Mouse (Mus musculus): ENCODE results near the gene Cmc2. TPM values are rescaled to one million over a fixed set of nuclear protein-coding genes. Genes with fewer than 3 reads are reported as not detected.
A peak's percentile ranks its signal among the peaks of the same experiment; 100 is the strongest.

Gene Cmc2
- polyA plus RNA-seq (2012; rRNA removed) (21.0 and 29.0 TPM in 2 replicates), polyA plus RNA-seq (2014; fragmentation: Nextera tagmentation; extraction: Ambion mirVana) (69.3 and 74.7 TPM in 2 replicates)

- DNase-seq (ENCODE audit: low spot score) (peak; percentile 96), ATAC-seq (ENCODE audit: low FRiP score, low read depth) (peak; percentile 95)
- Histone ChIP-seq H3K27ac (replicated peaks; ENCODE audit: low read depth, low read length) (peak within 1 kb of the TSS; percentile 64), H3K4me3 (replicated peaks; ENCODE audit: low read length) (peak within 1 kb of the TSS; percentile 74), H3K9me3 (ENCODE audit: control insufficient read depth, low read length) (no peaks in the 10 kb centered on the region), H3K27me3 (ENCODE audit: control insufficient read depth, insufficient read depth, low read length) (no peaks in the 10 kb centered on the region), H3K36me3 (ENCODE audit: control insufficient read depth, insufficient read depth, low read length) (peaks cover 18% of the 10 kb centered on the region; the same call in 1 of the 2 replicates), H3K9ac (ENCODE audit: low read depth, low read length, severe bottlenecking) (peak within 1 kb of the TSS; percentile 77), H3K4me1 (ENCODE audit: control insufficient read depth, insufficient read depth, low read length) (peaks cover 4% of the 10 kb centered on the region), H3K4me2 (replicated peaks; ENCODE audit: low read depth, low read length, severe bottlenecking) (peak within 1 kb of the TSS; percentile 73)
- peak; percentile 68; the same call in 1 of the 2 replicates for TF ChIP-seq POLR2A (IDR thresholded peaks at IDR 0.05; ENCODE audit: borderline replicate concordance, extremely low read depth, insufficient read depth, insufficient read length)
- under 1% methylated on average over 54 of the region's 57 CpGs for WGBS
Observed at GRCm38 (mm10) chr8:116921337-116922059, at the start of gene Cmc2, which contains the start of gene Cenpn. Gene Cmc2 (minus strand): TSS chr8:116921455. Gene Cenpn (plus strand): TSS chr8:116921730.

GRCm38 (mm10) chr8:116969531-116969930, 48.3 kb upstream of the Cmc2 start:
- H3K27ac ChIP-seq (replicated peaks; ENCODE audit: low read depth, low read length), result no peak overlapping the region
- H3K4me1 ChIP-seq (ENCODE audit: control insufficient read depth, insufficient read depth, low read length), result no peaks in the 10 kb centered on the region
- no peak overlapping the region for H3K9ac ChIP-seq (ENCODE audit: low read depth, low read length, severe bottlenecking)
- no peak for ATAC-seq (ENCODE audit: low FRiP score, low read depth)
- H3K36me3 ChIP-seq (ENCODE audit: control insufficient read depth, insufficient read depth, low read length), result no peaks in the 10 kb centered on the region
- no peak overlapping the region for H3K4me2 ChIP-seq (replicated peaks; ENCODE audit: low read depth, low read length, severe bottlenecking)
- no peak for DNase-seq (ENCODE audit: low spot score)
- TF ChIP-seq POLR2A (IDR thresholded peaks at IDR 0.05; ENCODE audit: borderline replicate concordance, extremely low read depth, insufficient read depth, insufficient read length), result no peak
- 88% methylated on average over 6 of the region's 6 CpGs for WGBS
- H3K4me3 ChIP-seq (replicated peaks; ENCODE audit: low read length), result no peak overlapping the region
- no peaks in the 10 kb centered on the region for H3K27me3 ChIP-seq (ENCODE audit: control insufficient read depth, insufficient read depth, low read length)
- H3K9me3 ChIP-seq (ENCODE audit: control insufficient read depth, low read length), result no peaks in the 10 kb centered on the region

- H3K4me2 ChIP-seq (replicated peaks; ENCODE audit: low read depth, low read length, severe bottlenecking), result no peak overlapping the region
- H3K36me3 ChIP-seq (ENCODE audit: control insufficient read depth, insufficient read depth, low read length), result peaks cover 55% of the 10 kb centered on the region
- DNase-seq (ENCODE audit: low spot score) (no peak), ATAC-seq (ENCODE audit: low FRiP score, low read depth) (no peak)
- H3K4me1 ChIP-seq (ENCODE audit: control insufficient read depth, insufficient read depth, low read length), result peaks cover 6% of the 10 kb centered on the region; the same call in 1 of the 2 replicates
- H3K27me3 ChIP-seq (ENCODE audit: control insufficient read depth, insufficient read depth, low read length), result no peaks in the 10 kb centered on the region
- H3K4me3 ChIP-seq (replicated peaks; ENCODE audit: low read length), result no peak overlapping the region
- no peak for TF ChIP-seq POLR2A (IDR thresholded peaks at IDR 0.05; ENCODE audit: borderline replicate concordance, extremely low read depth, insufficient read depth, insufficient read length)
- 92% methylated on average over 9 of the region's 9 CpGs for WGBS
- H3K9ac ChIP-seq (ENCODE audit: low read depth, low read length, severe bottlenecking), result no peak overlapping the region
- H3K9me3 ChIP-seq (ENCODE audit: control insufficient read depth, low read length), result no peaks in the 10 kb centered on the region
- H3K27ac ChIP-seq (replicated peaks; ENCODE audit: low read depth, low read length), result no peak overlapping the region
Observed at GRCm38 (mm10) chr8:116954415-116954814, 33.2 kb upstream of the Cmc2 start.

- ATAC-seq (ENCODE audit: low FRiP score, low read depth), result no peak
- no peak for TF ChIP-seq POLR2A (IDR thresholded peaks at IDR 0.05; ENCODE audit: borderline replicate concordance, extremely low read depth, insufficient read depth, insufficient read length)
- WGBS, result 82% methylated on average over 8 of the region's 8 CpGs
- no peak overlapping the region for H3K4me2 ChIP-seq (replicated peaks; ENCODE audit: low read depth, low read length, severe bottlenecking)
- peaks cover 6% of the 10 kb centered on the region; the same call in 1 of the 2 replicates for H3K4me1 ChIP-seq (ENCODE audit: control insufficient read depth, insufficient read depth, low read length)
- H3K36me3 ChIP-seq (ENCODE audit: control insufficient read depth, insufficient read depth, low read length), result peaks cover 42% of the 10 kb centered on the region
- H3K9ac ChIP-seq (ENCODE audit: low read depth, low read length, severe bottlenecking), result no peak overlapping the region
- H3K4me3 ChIP-seq (replicated peaks; ENCODE audit: low read length), result no peak overlapping the region
- DNase-seq (ENCODE audit: low spot score), result no peak
- H3K9me3 ChIP-seq (ENCODE audit: control insufficient read depth, low read length), result no peaks in the 10 kb centered on the region
- no peaks in the 10 kb centered on the region for H3K27me3 ChIP-seq (ENCODE audit: control insufficient read depth, insufficient read depth, low read length)
- no peak overlapping the region for H3K27ac ChIP-seq (replicated peaks; ENCODE audit: low read depth, low read length)
Observed at GRCm38 (mm10) chr8:116952428-116952827, 31.2 kb upstream of the Cmc2 start.

GRCm38 (mm10) chr8:116951778-116952177, 30.5 kb upstream of the Cmc2 start:
- no peak overlapping the region for H3K9ac ChIP-seq (ENCODE audit: low read depth, low read length, severe bottlenecking)
- DNase-seq (ENCODE audit: low spot score) (no peak), ATAC-seq (ENCODE audit: low FRiP score, low read depth) (no peak)
- no peaks in the 10 kb centered on the region for H3K9me3 ChIP-seq (ENCODE audit: control insufficient read depth, low read length)
- H3K27me3 ChIP-seq (ENCODE audit: control insufficient read depth, insufficient read depth, low read length), result no peaks in the 10 kb centered on the region
- no peak overlapping the region for H3K4me3 ChIP-seq (replicated peaks; ENCODE audit: low read length)
- H3K27ac ChIP-seq (replicated peaks; ENCODE audit: low read depth, low read length), result no peak overlapping the region
- H3K36me3 ChIP-seq (ENCODE audit: control insufficient read depth, insufficient read depth, low read length), result peaks cover 35% of the 10 kb centered on the region
- 90% methylated on average over 2 of the region's 2 CpGs for WGBS
- H3K4me2 ChIP-seq (replicated peaks; ENCODE audit: low read depth, low read length, severe bottlenecking), result no peak overlapping the region
- peaks cover 6% of the 10 kb centered on the region; the same call in 1 of the 2 replicates for H3K4me1 ChIP-seq (ENCODE audit: control insufficient read depth, insufficient read depth, low read length)
- TF ChIP-seq POLR2A (IDR thresholded peaks at IDR 0.05; ENCODE audit: borderline replicate concordance, extremely low read depth, insufficient read depth, insufficient read length), result no peak

Measured in limb, embryonic 14.5 days (tissue).